Mouse (Mus musculus): ENCODE results near the gene Park7. TPM values are rescaled to one million over a fixed set of nuclear protein-coding genes. Genes with fewer than 3 reads are reported as not detected.
"Not testable (repeated sequence)": the region's sequence is repeated elsewhere in the genome, so short reads cannot be mapped to it uniquely, and the experiment has no call there.

The Park7 gene
- polyA plus RNA-seq, 1 experiment from 2014 or later = 372 TPM

GRCm38 (mm10) chr4:150909451-150910156 is 4.6 kb downstream of the Park7 start:
- H3K4me1 ChIP-seq (replicated peaks) = peaks cover 31% of the 10 kb centered on the region
- peak; percentile 92 for ATAC-seq (ENCODE audit: low FRiP score, low read depth)

GRCm38 (mm10) chr4:150908512-150908911 is 5.7 kb downstream of the Park7 start:
- not testable (repeated sequence) for H3K27me3 ChIP-seq; H3K9ac ChIP-seq; H3K9me3 ChIP-seq; H3K27ac ChIP-seq (replicated peaks); ATAC-seq (ENCODE audit: low FRiP score, low read depth)
- Histone ChIP-seq H3K4me2 (peak overlapping the region; percentile 75), H3K4me3 (0 out of 2 replicates have a peak overlapping the region, but pooled peaks have one; percentile 54), H3K4me1 (replicated peaks) (peaks cover 28% of the 10 kb centered on the region), H3K36me3 (peaks cover 14% of the 10 kb centered on the region)
- 76% methylated on average over 5 of the region's 5 CpGs for WGBS

More at GRCm38 (mm10) chr4:150909451-150910156, 4.6 kb downstream of the Park7 start:
- peak overlapping the region; percentile 64 for H3K9ac ChIP-seq
- WGBS = under 1% methylated on average over 49 of the region's 56 CpGs
- H3K36me3 ChIP-seq = peaks cover 12% of the 10 kb centered on the region
- peak overlapping the region; percentile 80 for H3K27ac ChIP-seq (replicated peaks)
- no peaks in the 10 kb centered on the region for H3K9me3 ChIP-seq
- H3K27me3 ChIP-seq = no peaks in the 10 kb centered on the region
- H3K4me3 ChIP-seq = peak overlapping the region; percentile 54
- peak overlapping the region; percentile 75 for H3K4me2 ChIP-seq

GRCm38 (mm10) chr4:150907099-150907498 is 7.1 kb downstream of the Park7 start:
- no peak overlapping the region for H3K27ac ChIP-seq (replicated peaks)
- peaks cover 21% of the 10 kb centered on the region for H3K36me3 ChIP-seq
- H3K4me1 ChIP-seq (replicated peaks) = peaks cover 21% of the 10 kb centered on the region
- no peak overlapping the region for H3K4me3 ChIP-seq
- no peak overlapping the region for H3K4me2 ChIP-seq
- no peaks in the 10 kb centered on the region for H3K27me3 ChIP-seq
- no peak for ATAC-seq (ENCODE audit: low FRiP score, low read depth)
- 97% methylated on average over 8 of the region's 8 CpGs for WGBS
- no peak overlapping the region for H3K9ac ChIP-seq
- H3K9me3 ChIP-seq = no peaks in the 10 kb centered on the region

GRCm38 (mm10) chr4:150903091-150903742 is 11.0 kb downstream of the Park7 start:
- no peak for ATAC-seq (ENCODE audit: low FRiP score, low read depth)
- 94% methylated on average over 14 of the region's 14 CpGs for WGBS
- H3K36me3 ChIP-seq = peaks cover 36% of the 10 kb centered on the region

GRCm38 (mm10) chr4:150902062-150902461 is 12.2 kb downstream of the Park7 start:
- Histone ChIP-seq H3K4me1 (replicated peaks) (no peaks in the 10 kb centered on the region), H3K27ac (replicated peaks) (no peak overlapping the region), H3K9me3 (no peaks in the 10 kb centered on the region), H3K4me2 (no peak overlapping the region), H3K27me3 (no peaks in the 10 kb centered on the region), H3K9ac (no peak overlapping the region), H3K4me3 (no peak overlapping the region), H3K36me3 (peaks cover 47% of the 10 kb centered on the region)
- ATAC-seq (ENCODE audit: low FRiP score, low read depth) = no peak
- 94% methylated on average over 12 of the region's 12 CpGs for WGBS

More at GRCm38 (mm10) chr4:150903091-150903742, 11.0 kb downstream of the Park7 start:
- Histone ChIP-seq H3K27me3 (no peaks in the 10 kb centered on the region), H3K4me3 (no peak overlapping the region), H3K4me2 (no peak overlapping the region), H3K4me1 (replicated peaks) (peaks cover 8% of the 10 kb centered on the region; the same call in 1 of the 2 replicates), H3K9me3 (no peaks in the 10 kb centered on the region), H3K27ac (replicated peaks) (no peak overlapping the region), H3K9ac (no peak overlapping the region)

- ATAC-seq (ENCODE audit: low FRiP score, low read depth) = no peak
- H3K4me2 ChIP-seq = no peak overlapping the region
- H3K36me3 ChIP-seq = peaks cover 51% of the 10 kb centered on the region
- WGBS = 55% methylated on average over 9 of the region's 9 CpGs
- H3K9ac ChIP-seq = no peak overlapping the region
- H3K4me3 ChIP-seq = no peak overlapping the region
- no peaks in the 10 kb centered on the region for H3K9me3 ChIP-seq
- no peak overlapping the region for H3K27ac ChIP-seq (replicated peaks)
- no peaks in the 10 kb centered on the region for H3K27me3 ChIP-seq
- H3K4me1 ChIP-seq (replicated peaks) = no peaks in the 10 kb centered on the region
Measured at GRCm38 (mm10) chr4:150901651-150902050, 12.6 kb downstream of the Park7 start.

GRCm38 (mm10) chr4:150900486-150900885 is 13.8 kb downstream of the Park7 start:
- no peak for ATAC-seq (ENCODE audit: low FRiP score, low read depth)
- Histone ChIP-seq H3K9me3 (no peaks in the 10 kb centered on the region), H3K4me3 (no peak overlapping the region), H3K36me3 (peaks cover 47% of the 10 kb centered on the region), H3K4me1 (replicated peaks) (no peaks in the 10 kb centered on the region), H3K27ac (replicated peaks) (no peak overlapping the region), H3K27me3 (no peaks in the 10 kb centered on the region), H3K4me2 (no peak overlapping the region), H3K9ac (no peak overlapping the region)
- 94% methylated on average over 13 of the region's 13 CpGs for WGBS

GRCm38 (mm10) chr4:150898716-150899365 is 15.4 kb downstream of the Park7 start:
- no peak overlapping the region for H3K4me3 ChIP-seq
- peak; percentile 65; the same call in 1 of the 2 replicates for ATAC-seq (ENCODE audit: low FRiP score, low read depth)

GRCm38 (mm10) chr4:150896896-150897624 is 17.2 kb downstream of the Park7 start:
- Histone ChIP-seq H3K4me1 (replicated peaks) (no peaks in the 10 kb centered on the region), H3K9me3 (no peaks in the 10 kb centered on the region), H3K4me3 (no peak overlapping the region), H3K27me3 (no peaks in the 10 kb centered on the region), H3K27ac (replicated peaks) (no peak overlapping the region), H3K36me3 (peaks cover 32% of the 10 kb centered on the region), H3K9ac (no peak overlapping the region), H3K4me2 (no peak overlapping the region)
- ATAC-seq (ENCODE audit: low FRiP score, low read depth) = no peak
- WGBS = 93% methylated on average over 26 of the region's 26 CpGs

More at GRCm38 (mm10) chr4:150898716-150899365, 15.4 kb downstream of the Park7 start:
- Histone ChIP-seq H3K36me3 (peaks cover 41% of the 10 kb centered on the region), H3K9ac (no peak overlapping the region), H3K27ac (replicated peaks) (no peak overlapping the region), H3K27me3 (no peaks in the 10 kb centered on the region), H3K4me2 (no peak overlapping the region), H3K4me1 (replicated peaks) (no peaks in the 10 kb centered on the region), H3K9me3 (no peaks in the 10 kb centered on the region)
- WGBS = 60% methylated on average over 13 of the region's 13 CpGs

GRCm38 (mm10) chr4:150894718-150895501 is 19.3 kb downstream of the Park7 start:
- no peaks in the 10 kb centered on the region for H3K9me3 ChIP-seq
- no peak for ATAC-seq (ENCODE audit: low FRiP score, low read depth)
- H3K36me3 ChIP-seq = peaks cover 23% of the 10 kb centered on the region
- WGBS = 69% methylated on average over 8 of the region's 8 CpGs
- no peak overlapping the region for H3K4me3 ChIP-seq
- no peaks in the 10 kb centered on the region for H3K27me3 ChIP-seq
- H3K27ac ChIP-seq (replicated peaks) = no peak overlapping the region
- H3K4me1 ChIP-seq (replicated peaks) = no peaks in the 10 kb centered on the region
- no peak overlapping the region for H3K4me2 ChIP-seq
- H3K9ac ChIP-seq = no peak overlapping the region

- ATAC-seq (ENCODE audit: low FRiP score, low read depth) = no peak
- H3K4me2 ChIP-seq = no peak overlapping the region
- no peak overlapping the region for H3K27ac ChIP-seq (replicated peaks)
- no peak overlapping the region for H3K4me3 ChIP-seq
- H3K9ac ChIP-seq = no peak overlapping the region
- H3K4me1 ChIP-seq (replicated peaks) = no peaks in the 10 kb centered on the region
- no peaks in the 10 kb centered on the region for H3K36me3 ChIP-seq
- H3K27me3 ChIP-seq = no peaks in the 10 kb centered on the region
- no peaks in the 10 kb centered on the region for H3K9me3 ChIP-seq
- 87% methylated on average over 5 of the region's 5 CpGs for WGBS
Measured at GRCm38 (mm10) chr4:150891308-150891707, 22.9 kb downstream of the Park7 start.
